Mouse (Mus musculus) liver, adult 2 months (tissue): ENCODE results near the gene Xntrpc.

ENCODE experiments used
- CTCF ChIP-seq: fragments of 200-500 bp; IDR thresholded peaks from 2 replicates; pipeline ENCODE4 v1.5.1; 2011; ENCODE audit warnings: low read depth, low read length, control low read depth
- POLR2A ChIP-seq: fragments of 200-500 bp; IDR thresholded peaks from 2 replicates; pipeline ENCODE4 v1.6.1; 2011; ENCODE audit warnings: low read length, control low read depth; ENCODE audit not compliant: insufficient read depth; ENCODE audit errors: extremely low read depth

DNA sequence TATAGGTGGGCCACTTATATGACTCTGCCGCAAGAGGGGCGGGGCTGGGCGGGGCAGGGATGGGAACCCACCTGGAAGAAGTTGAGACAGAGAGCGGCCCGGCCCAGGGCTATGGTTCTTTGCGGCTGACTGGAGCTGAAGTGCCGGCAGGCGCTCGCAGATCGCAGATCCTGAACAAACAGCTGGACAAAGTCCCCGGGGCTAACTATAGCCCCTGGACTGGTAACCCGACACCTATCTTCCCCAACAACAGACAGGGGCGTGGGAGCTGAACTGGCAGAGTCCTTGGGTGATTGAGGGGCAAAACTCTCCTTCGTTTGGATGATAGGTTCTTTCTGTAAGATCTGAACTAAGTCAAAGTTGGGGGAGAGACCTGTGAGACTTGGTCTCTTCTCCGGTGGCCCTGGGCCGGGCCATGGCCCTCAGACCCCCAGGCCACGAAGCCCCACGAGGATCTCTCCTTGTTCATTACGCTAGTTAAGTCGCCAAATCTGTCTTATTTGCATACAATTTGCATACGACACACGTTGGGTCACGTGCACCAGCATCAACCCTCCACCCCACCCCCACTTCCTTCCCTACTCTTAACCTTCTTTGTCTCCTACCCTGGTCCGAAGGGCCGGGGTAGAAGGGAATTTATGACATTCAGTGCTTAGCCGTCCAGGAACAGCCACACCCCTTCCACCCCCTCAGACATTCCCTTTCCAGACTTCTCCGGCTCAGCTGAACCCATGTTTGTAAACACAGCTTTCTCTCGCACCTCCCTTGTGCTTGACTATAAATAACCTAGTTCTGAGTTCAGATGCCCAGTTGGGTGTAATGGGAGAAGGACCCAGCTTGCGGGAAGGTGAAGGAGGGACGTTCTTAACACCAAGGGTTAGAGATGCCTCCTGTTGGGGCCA lies 34.5 kb downstream of the Xntrpc start:
- TF ChIP-seq POLR2A (no peak), CTCF (no peak)
